Mouse (Mus musculus): ENCODE results near the gene Gm38655.
A peak's percentile ranks its signal among the peaks of the same experiment; 100 is the strongest.

Gene Gm38655

DNA sequence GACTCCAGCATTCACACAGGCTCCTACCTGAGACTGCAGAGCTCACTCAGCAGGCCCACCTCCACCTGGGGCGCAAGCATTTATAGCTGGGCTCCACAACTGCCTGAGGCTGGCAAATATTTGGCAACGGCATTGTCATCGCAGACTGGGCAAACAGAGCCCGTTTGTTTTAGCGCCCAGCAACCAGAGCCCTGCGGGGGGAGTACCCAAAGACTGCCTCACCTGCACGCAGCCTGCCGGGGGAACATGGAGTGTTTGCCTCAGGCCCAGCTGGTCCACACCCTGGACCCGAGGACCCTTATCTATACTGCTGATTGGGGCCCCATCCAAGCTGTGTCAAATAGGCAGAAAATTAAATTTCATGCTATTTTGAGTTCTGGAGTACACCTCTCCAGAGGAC lies at the start of gene Gm38655:
TSS of gene Gm38655 (minus strand) at position 61 of the 400 bp plus-strand sequence.
- DNase-seq = no peak

DNA sequence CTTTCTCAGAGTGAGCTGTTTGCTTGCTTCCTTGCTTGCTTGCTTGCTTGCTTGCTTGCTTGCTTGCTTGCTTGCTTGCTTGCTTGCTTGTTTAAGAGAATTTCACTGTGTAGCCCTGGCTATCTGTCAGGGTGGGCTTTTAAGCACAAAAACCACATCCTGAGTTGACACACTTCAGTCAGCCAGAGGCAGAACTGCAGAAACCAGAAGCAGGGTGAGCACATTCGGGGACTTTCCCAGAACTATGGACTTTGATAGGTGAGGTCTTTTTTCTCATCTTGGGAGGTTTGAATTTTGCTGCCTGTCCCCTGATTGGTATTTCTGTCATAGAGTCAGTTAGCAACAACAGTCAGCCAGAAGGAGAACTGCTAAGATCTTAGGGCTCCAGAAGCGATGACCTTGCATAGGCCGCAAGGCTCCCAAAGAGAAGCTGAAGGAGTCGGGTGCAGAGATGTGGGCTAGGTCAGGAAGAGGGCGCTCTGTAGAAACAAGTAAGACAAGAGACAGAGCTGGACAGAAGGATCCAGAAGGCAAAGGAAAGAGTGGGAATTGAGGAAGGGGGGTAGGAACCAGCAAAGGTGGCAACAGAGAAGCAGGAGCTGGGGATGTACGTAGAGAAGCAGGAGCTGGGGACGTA lies 49.4 kb upstream of the Gm38655 start:
- DNase-seq = peak; percentile 54

DNA sequence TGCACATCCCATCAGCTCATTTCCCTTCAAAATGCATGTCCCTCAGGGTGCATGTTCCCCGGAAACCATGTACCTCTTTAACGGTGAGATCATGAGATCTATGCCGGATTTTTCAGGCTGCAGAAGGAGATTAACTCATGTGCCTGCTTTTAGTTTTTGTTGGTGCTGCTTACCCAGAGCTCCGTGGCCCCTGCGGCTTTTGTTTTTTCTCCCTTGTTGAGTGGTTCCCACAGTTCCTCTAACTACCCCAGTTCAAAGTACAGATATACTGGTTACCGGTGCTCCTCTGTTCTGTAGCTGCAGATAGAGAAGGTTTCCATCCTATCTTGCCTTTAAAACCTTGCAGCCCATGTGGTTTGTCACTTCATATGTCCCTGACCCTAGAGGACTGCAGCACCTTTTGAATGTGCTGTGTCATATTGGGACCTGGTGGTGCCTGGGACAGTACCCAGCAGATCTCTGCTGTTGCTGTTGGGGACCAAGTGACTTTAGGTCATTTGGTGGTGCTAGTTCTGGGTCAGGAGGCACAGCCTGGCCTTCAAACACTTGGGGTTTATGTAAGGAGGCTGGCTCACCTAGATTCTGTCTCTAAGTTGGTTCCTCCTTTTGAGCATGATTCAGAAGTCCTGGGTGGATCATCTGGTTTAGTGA lies 47.8 kb upstream of the Gm38655 start:
- DNase-seq = peak; percentile 43

DNA sequence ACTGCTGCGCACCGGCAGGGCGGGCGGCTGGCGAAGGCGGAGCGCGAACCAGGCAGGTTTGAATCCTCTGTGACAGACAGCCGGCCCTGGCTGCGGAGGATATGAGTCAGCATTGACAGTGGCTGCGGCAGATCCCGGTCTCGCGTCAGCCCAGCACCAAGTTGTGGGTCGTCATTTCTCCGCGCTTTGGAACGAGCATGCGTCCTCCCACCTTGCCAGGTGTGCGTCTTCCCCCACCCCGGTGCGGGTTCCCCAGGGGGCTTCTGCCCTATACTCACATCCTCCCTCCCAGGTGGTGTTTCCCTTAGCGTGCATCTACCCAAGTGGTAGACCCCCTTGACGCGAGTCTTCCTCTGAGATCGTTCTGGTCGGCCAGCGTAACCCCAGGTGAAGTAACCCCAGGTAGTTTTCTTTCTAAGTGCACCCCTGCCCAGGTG lies 47.3 kb upstream of the Gm38655 start:
- DNase-seq = peak; percentile 69

DNA sequence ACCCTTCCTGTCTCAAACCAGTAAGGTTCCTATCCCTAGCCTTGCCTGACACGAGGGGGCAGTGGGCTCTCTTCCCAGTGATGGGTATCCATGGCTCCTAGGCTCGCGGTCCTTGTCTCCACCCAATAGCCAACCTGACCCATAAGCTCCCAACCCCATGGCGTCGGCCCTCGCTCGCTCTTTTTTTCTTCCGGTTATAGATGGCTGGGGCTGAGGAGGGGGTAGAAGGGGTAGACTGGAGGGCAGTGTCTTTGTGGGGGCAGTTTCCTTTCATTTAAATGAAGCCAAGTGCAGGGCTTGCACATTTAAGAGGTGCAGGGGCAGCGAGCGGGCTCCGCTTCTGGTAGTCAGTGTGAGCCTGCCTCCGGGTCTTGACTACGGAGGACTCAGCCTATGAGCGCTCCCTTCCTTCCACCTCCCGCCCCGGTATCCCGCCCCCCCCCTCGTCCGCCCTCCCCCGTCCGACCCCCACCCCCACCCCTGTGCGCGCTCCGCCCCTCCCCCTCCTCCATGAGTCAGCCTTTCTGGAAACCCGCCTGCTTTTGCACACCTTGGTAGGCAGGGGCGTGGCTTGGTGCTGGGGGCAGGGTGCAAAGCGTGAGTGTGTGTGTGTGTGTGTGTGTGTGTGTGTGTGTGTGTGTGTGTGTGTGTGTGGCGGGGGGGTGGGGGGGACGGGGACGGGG lies 46.7 kb upstream of the Gm38655 start:
- peak; percentile 88 for DNase-seq

DNA sequence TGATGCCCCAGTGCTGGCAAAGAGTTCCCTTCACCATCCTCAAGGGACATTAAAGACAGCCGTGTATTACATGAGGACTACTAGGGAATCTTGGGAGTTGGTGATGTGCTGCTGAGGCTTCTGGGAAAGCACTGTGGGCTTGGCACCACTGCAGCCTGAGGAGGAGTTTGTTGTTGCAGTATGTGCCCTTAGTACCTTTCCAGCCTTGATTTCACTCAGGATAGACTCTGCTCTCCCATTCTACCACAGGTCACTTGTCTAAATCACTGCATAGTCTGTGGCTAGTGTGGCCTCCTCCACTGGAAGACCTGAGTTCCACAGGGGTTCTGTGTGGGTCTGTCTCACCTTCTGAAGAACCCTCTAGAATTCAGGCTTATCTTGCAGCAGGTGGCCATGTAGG lies 45.5 kb upstream of the Gm38655 start:
- DNase-seq = no peak

DNA sequence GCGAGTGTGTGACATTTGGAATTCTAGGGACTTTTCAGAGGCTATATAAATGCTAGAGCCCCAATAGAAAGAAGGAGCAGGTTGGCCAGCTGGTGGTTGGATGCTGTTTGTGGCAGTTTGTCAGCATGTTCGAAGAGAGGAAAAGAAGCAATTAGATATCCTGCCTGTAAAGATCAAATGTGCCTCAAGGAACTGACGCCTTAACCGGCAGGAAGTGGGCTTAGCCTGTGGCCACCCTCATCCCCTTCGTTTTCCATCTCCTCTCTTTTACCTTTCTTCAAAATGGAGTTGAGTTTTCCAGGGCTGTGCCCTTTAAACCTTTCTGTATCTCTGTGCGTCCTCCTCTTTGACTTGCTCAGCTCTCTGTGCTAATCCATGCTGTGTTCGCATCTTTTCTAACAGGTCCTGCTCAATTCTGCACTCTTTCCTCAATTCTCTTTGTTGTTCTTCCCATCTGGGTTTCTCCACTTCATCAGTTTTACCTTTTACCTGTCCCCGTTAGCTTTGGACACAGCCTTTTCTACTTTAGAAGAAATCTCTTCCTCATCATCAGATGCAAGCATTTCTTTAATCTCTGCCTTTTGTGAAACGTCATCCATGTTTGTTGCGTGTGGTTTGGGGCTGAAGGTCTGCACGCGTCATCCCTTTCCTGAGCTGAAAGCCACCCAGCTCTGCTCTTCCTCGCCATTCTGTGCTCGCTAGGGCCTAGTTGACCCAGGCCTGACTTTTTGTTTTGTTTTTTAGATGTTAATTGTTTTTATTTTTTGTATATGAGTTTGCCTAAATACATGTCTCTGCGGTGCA lies 44.4 kb upstream of the Gm38655 start:
- DNase-seq = peak; percentile 53

DNA sequence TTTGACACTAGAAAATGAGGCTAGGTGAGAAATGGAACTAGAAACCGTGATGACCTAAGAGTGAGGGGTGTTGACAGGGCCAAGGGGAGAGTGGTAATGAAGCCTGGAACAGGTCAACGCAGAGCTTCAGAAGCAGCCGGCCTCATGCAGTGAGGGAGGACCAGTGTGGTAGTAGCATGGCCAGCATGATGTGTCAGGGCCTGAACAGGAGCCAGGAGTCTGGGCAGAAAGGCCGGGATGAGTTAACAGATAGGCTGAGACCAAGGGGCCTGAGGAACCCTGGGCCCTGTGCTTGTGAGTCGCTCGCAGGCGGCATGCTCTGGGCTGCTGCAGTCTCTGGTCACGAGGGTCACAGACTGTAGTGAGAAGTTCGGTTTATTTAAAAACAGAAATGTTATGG lies 43.7 kb upstream of the Gm38655 start:
- DNase-seq = peak; percentile 15

DNA sequence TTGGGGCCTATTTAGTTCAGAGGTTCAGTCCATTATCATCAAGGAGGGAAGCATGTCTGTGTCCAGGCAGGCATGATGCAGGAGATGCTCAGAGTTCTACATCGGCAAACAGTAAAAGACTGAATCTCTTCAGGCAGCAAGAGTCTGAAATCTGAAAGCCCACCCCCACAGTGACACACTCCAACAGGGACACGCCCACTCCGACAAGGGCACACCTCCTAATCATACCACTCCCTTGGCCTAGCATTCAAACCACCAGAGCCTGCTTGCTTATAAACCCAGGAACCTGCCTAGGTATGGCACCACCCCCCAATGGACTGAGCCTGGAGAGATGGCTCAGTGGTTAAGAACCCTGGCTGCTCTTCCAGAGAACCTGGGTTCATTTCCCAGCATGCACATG lies 40.2 kb upstream of the Gm38655 start:
- no peak for DNase-seq

DNA sequence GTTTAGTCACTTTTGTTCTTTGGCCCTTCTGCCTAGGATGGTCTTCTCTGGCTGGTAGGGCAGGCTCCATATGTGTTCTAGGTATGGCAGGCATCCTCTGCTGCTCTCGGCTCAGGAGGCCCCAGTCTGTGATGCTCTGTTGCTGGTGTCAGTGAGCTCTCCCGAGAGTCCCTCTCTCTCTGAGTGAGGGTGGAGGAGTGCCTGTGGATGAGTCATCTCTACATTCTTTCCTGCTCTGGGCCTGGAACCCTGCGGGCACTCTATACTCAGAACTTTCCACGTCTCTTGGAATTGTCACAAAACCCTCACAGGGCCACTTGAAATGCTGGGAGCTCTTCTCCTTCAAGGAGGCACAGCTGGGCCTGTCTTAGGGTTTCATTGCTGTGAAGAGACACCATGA lies 36.4 kb upstream of the Gm38655 start:
- no peak for DNase-seq

DNA sequence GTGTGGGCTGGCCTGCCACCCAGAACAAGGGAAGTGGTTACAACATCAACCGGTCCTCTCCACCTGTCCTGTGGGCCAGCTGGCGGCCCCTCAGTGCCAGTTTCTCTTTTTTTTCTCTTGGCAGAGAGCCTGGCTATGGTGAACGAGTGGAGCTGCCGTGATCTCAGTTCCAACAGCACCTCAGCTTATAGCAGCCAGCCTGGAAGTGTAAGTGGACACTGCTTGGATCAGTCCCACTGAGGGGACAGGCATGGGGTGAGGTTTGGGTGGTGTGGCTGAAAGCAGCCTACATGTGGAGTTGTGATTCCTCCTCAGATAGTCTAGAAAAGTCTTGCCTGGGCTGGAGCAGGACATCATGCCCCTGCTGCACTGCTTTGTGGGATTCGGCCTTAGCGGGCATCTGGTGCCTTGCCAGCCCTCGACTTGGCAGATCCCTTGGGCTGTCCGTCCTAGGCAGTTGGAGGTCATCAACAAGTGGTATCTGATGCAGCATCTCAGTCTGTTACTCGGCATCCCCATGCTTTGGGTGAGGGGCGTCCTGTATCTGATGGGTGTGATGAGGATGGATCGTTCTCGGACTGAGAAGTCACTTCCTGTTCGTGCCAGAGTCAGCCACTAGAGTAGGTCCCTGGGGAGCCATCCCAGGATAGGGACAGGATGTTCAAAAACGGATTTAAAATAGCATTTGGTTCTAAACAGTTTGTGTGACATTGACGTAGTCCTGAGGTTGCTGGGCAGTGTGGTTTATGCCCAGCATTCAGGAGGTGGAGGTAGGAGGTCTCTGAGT lies 35.6 kb upstream of the Gm38655 start:
- DNase-seq = no peak

DNA sequence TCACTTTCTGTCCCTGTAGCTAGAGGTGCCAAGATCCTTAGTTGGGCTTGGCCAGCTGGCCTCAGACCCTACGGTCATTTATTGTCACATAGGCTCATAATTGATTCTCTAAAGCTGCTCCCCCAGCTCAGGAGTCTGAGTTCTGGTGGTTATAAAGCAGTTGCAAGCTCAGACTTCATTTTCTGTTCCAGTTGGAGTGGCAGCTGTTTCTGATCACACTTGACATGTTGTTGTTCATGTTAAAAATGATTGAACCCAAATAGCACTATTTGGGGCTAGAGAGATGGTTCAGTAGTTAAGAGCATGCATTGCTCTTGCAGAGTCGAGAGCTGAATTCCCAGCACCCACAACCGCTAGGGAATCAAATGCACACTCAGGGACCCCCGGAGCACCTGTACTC lies 34.7 kb upstream of the Gm38655 start:
- no peak for DNase-seq

DNA sequence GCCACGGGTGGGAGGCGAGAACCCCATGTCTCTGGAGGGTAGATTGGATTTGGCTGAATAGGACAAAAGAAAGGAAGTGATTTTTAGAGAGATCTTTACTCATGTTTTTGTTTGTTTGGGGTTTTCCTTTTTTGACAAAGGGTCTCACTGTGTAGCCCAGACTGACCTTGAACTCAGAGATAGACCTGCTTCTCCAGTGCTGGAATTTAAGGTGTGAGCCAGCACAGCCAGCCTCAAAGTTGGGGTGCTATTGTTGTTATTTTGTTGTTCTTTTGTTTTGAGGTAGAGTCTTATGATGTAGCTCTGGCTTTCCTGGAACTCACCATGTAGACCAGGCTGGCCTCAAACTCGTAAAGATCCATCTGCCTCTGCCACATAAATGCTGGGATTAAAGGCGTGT lies 27.1 kb upstream of the Gm38655 start:
- DNase-seq = no peak

DNA sequence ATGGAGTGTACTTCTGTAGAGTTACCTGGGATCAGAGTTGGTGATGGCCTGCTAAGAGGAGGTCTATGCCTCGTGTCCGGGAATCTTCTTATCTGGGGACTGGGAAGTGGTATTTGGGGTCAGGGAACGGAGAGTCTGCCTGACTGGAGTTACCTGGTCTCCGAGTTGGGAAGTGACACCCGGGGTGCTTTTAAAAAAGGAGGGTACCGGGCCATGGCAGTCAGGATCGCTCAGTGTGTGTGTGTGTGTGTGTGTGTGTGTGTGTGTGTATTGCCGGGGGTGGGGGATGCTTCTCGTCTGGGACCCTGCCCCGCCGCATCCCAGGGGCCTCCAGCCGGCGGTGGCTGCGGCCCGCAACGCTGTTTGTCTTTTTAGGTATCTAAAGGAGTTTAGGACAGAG lies 13.8 kb upstream of the Gm38655 start:
- DNase-seq = peak; percentile 20

DNA sequence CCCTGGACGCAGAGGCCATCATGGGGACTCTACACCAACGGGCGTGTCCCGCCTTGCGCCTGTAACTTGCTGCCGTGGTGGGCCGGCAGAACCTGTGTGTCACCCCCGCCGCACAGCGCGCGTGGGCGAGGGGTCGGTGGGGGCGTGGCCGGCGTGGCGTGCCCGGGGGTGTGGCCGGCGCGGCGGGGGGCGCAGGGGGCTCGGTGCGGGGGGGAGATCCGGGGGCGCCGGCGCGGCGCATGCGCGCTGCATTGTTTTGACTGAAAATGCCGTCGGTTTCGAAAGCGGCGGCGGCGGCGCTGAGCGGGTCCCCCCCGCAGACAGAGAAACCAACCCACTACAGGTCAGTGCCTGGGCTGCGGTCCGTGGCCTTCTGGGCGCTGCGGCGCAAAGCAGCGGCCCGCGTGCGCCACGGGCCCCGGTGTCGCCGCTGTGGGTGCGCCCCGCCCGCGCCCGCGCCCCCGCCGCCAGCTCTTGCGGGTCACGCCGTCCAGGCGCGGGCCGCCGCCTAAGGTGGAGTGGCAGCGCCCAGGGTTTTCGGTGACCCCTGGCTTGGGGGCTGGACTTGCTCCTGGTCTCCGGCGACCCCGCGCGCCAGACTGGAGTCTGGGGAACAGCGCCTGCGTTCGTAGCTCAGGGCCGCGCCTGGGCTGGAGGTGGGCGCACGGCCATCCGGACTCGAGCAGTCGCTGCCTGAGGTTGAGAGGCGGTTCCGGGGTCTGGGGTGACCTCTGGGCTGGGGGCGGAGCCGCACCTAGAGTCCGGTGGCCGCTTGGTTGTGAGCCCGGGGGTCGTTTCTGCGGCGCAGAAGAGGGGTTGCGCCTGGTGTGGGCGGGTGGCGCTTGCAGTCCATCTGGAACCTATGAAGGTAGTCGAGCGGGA lies 13.1 kb upstream of the Gm38655 start, which contains the start of gene Unkl:
TSS of gene Unkl (plus strand) at position 248 of the 882 bp plus-strand sequence.
- DNase-seq = peak; percentile 89

DNA sequence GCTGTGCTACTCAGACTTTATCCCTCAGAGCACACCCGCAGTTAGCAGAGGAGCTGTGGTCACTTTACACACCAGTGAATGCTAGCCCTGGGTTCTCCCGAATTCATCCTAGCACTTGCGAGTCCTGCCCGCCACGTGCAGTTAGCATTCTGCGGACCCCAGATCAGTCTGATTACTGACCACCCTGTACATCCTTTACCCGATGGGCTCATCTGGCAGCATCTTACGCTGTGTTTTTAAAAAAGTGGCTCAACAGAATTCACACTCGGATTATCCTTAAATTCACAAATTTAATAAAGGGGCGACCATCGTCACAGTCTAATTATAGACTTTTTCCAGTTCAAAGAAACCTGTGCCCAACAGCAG lies 12.5 kb upstream of the Gm38655 start:
- DNase-seq = no peak

DNA sequence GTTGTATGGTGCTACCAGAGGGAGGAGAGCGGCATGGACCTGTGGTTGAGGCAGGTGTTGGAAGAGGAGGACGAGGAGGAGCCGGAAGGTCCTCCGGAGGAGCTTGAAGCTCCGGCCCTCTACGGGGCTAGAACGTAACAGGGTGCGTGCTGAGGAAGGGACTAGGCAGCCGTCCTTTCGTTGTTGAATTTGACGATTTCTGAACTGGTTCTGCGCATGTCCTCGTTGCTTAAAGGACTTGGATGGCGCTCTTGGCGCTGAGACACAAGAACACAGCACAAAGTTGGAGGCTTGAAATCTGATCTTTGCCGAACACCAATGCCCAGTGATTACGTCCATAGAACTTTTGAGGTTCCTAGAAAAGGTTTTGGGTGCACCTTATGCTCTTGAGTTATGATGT lies 9.7 kb upstream of the Gm38655 start:
- no peak for DNase-seq

DNA sequence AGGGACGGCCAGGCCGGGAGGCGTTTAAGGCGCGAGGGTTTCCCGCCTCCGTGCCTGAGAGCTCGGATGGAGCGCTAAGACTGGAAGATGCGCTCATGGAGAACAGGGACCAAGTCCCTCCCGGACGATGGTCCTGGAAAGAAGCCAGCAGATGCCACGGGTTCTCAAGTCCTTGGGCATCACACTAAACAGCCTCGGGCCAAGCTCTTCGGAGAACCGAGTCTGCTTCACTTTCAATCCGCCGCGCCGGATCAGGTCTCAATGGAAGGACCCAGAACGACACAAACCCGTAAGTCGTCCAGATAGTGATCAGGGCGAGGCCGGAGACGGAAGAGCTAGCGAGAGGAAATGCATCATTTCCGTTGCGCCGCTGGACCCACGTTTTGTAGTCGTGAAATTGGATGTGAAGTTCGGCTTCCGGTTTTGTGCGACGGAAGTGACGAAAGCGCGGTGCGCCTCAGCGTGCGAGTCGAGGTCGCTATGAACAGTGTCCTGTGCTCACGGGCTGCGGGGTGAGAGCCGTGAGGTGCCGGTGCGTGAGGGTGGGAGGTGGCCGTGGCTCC lies 8.9 kb upstream of the Gm38655 start, which contains the start of gene BC003965:
TSS of gene BC003965 (plus strand) at position 426 of the 563 bp plus-strand sequence.
- peak; percentile 97 for DNase-seq

DNA sequence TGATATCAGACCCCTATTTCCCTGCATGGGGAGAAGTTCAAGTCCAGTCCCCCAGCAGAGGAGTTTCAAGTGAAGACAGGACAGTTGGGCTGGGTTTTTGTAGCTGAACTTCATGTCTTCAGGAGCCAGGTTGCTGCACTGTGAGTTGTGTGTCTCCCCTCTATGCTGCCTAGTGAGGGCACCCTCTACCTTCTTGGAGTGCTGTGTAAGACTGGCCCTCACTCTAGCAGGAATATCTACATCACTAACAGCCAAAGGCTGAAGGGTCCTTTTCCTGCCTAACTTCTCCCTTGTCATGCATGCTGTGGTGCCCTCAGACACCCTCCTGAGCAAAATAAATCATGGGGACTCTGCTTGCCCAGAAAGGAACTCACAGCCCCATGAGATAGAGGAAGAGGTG lies 8.0 kb upstream of the Gm38655 start:
- DNase-seq = peak; percentile 35

DNA sequence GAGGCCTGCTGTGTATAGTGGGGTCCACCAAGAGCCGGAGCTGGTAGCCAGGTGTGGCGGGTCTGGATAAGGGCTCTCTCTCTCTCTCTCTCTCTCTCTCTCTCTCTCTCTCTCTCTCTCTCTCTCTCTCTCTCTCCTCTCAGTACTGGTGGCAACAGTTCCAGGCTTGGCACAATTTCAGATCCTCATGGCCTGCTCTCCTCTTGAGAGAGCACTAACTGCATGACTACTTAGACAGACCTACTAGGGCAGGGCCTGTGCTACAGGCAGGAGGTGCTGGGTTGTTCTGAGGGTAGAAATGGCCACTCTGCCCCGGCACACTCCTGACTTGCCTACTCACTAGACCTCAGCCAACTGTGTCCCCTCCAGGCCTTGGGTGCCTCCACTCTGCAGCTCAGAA lies 2.7 kb downstream of the Gm38655 start:
- DNase-seq = no peak

DNA sequence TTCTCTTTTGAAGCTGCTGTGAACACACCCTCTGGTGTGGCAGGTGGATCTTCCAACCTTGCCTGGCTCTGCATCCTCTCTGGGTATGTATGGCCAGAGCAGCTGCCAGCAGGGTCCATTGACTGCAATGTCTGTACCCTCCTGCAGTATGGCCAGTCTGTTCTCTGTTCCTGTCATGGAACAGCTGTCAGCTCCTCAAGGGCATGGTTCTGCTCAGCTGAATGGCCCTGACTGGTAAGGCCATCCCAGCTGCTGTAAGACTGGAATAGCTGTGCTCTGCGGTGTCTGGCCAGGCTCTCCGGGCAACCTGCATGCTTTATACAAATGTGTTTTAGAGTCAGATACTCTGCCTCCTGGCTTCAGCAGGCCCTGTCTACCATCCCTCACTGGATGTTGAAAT lies 5.6 kb downstream of the Gm38655 start:
- no peak for DNase-seq

All from thymus, postnatal 14 days (tissue).